Mouse (Mus musculus): Measurements from ENCODE around the gene Smyd3.
"Not testable (repeated sequence)": the region's sequence is repeated elsewhere in the genome, so short reads cannot be mapped to it uniquely, and the experiment has no call there.

The Smyd3 gene

GRCm38 (mm10) chr1:179169161-179169560, 348.7 kb downstream of the Smyd3 start:
- no peak for DNase-seq (ENCODE audit: low spot score)

- DNase-seq (ENCODE audit: low spot score): not testable (repeated sequence)
Observed at GRCm38 (mm10) chr1:179164219-179164618, 353.6 kb downstream of the Smyd3 start.

GRCm38 (mm10) chr1:179162752-179163151, 355.1 kb downstream of the Smyd3 start:
- not testable (repeated sequence) for DNase-seq (ENCODE audit: low spot score)

- DNase-seq (ENCODE audit: low spot score): no peak
Observed at GRCm38 (mm10) chr1:179161947-179162346, 355.9 kb downstream of the Smyd3 start.

- no peak for DNase-seq (ENCODE audit: low spot score)
Observed at GRCm38 (mm10) chr1:179160697-179161096, 357.1 kb downstream of the Smyd3 start.

GRCm38 (mm10) chr1:179152376-179152775, 365.5 kb downstream of the Smyd3 start:
- no peak for DNase-seq (ENCODE audit: low spot score)

- no peak for DNase-seq (ENCODE audit: low spot score)
Observed at GRCm38 (mm10) chr1:179151275-179151674, 366.6 kb downstream of the Smyd3 start.

- DNase-seq (ENCODE audit: low spot score): no peak
Observed at GRCm38 (mm10) chr1:179149468-179150140, 368.2 kb downstream of the Smyd3 start.

- DNase-seq (ENCODE audit: low spot score): no peak
Observed at GRCm38 (mm10) chr1:179146730-179147167, 371.1 kb downstream of the Smyd3 start.

GRCm38 (mm10) chr1:179143154-179143832, 374.5 kb downstream of the Smyd3 start:
- no peak for DNase-seq (ENCODE audit: low spot score)

GRCm38 (mm10) chr1:179142177-179142576, 375.7 kb downstream of the Smyd3 start:
- DNase-seq (ENCODE audit: low spot score): peak; percentile 50

- no peak for DNase-seq (ENCODE audit: low spot score)
Observed at GRCm38 (mm10) chr1:179141071-179141650, 376.7 kb downstream of the Smyd3 start.

GRCm38 (mm10) chr1:179137145-179137477, 380.7 kb downstream of the Smyd3 start:
- DNase-seq (ENCODE audit: low spot score): no peak

- DNase-seq (ENCODE audit: low spot score): peak; percentile 64
Observed at GRCm38 (mm10) chr1:179136461-179137144, 381.2 kb downstream of the Smyd3 start.

- DNase-seq (ENCODE audit: low spot score): no peak
Observed at GRCm38 (mm10) chr1:179129995-179130394, 387.8 kb downstream of the Smyd3 start.

- DNase-seq (ENCODE audit: low spot score): no peak
Observed at GRCm38 (mm10) chr1:179126287-179126686, 391.6 kb downstream of the Smyd3 start.

GRCm38 (mm10) chr1:179122476-179123229, 395.2 kb downstream of the Smyd3 start:
- no peak for DNase-seq (ENCODE audit: low spot score)

- no peak for DNase-seq (ENCODE audit: low spot score)
Observed at GRCm38 (mm10) chr1:179120217-179120966, 397.4 kb downstream of the Smyd3 start.

- no peak for DNase-seq (ENCODE audit: low spot score)
Observed at GRCm38 (mm10) chr1:179118673-179119072, 399.2 kb downstream of the Smyd3 start.

- no peak for DNase-seq (ENCODE audit: low spot score)
Observed at GRCm38 (mm10) chr1:179116729-179117663, 400.8 kb downstream of the Smyd3 start.

Data from urinary bladder, postnatal 14 days (tissue).